Mouse (Mus musculus): Measurements from ENCODE around the gene Gm21409. TPM values are rescaled to one million over a fixed set of nuclear protein-coding genes. Genes with fewer than 3 reads are reported as not detected.
"Not testable (repeated sequence)": the region's sequence is repeated elsewhere in the genome, so short reads cannot be mapped to it uniquely, and the experiment has no call there.

Gene Gm21409
- not detected in 2 replicates for polyA plus RNA-seq (2015; fragmentation: Nextera tagmentation; extraction: Ambion mirVana)

DNA sequence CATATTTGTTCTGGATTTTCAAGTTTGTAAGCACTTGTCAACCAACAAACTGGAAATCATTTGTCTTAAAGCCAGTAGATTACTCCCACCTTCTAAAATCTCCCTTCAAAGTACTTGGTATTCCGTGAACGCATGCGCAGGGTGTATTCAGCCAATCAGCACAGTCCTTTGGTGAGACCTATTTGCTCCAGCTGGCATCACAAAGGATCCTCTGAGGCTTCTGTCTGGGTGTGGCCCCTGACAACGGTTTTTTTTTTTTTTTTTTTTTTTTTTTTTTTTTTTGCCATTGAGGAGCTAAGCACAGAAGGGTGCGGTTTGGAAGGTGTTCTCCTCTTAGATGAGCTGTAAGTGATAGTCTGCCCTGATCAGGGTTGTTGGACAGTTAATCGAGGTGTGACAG lies at the start of gene Gm21409:
Gene Gm21409 (plus strand): TSS at position 301 of the 400 bp plus-strand sequence.
- not testable (repeated sequence) for DNase-seq (ENCODE audit: low spot score)

Other genes starting within 250 kb of the Gm21409 start
- gene Gm21394, start 181.8 kb upstream of the Gm21409 start, polyA plus RNA-seq (2015; fragmentation: Nextera tagmentation; extraction: Ambion mirVana): not detected in 2 replicates